Mouse (Mus musculus): ENCODE measurements around the gene Ints7. TPM values are rescaled to one million over a fixed set of nuclear protein-coding genes. Genes with fewer than 3 reads are reported as not detected.

The Ints7 gene
- polyA plus RNA-seq, 1 experiment: 17.5 TPM

GRCm38 (mm10) chr1:191618067-191618766, 42.8 kb downstream of the Ints7 start:
- H3K79me2 ChIP-seq (ENCODE audit: control insufficient read depth, insufficient read depth): no peaks in the 10 kb centered on the region
- H3K4me3 ChIP-seq: no peak overlapping the region
- no peaks in the 10 kb centered on the region for H3K27me3 ChIP-seq (ENCODE audit: control insufficient read depth, insufficient read depth, insufficient read length)
- no peak for TF ChIP-seq CEBPB (IDR thresholded peaks at IDR 0.05; ENCODE audit: insufficient read depth, poor library complexity, severe bottlenecking)
- TF ChIP-seq POLR2A (IDR thresholded peaks at IDR 0.05; ENCODE audit: insufficient read length, low read depth): no peak
- no peak for TF ChIP-seq POLR2AphosphoS2 (IDR thresholded peaks at IDR 0.05; ENCODE audit: insufficient read length, low read depth)
- TF ChIP-seq TCF12 (IDR thresholded peaks at IDR 0.05; ENCODE audit: insufficient read depth, poor library complexity, severe bottlenecking): no peak
- no peak for TF ChIP-seq USF1 (IDR thresholded peaks at IDR 0.05; ENCODE audit: low read depth)
- no peak for TF ChIP-seq MYOG (IDR thresholded peaks at IDR 0.05; ENCODE audit: control insufficient read depth in 1 of 3, insufficient read depth in 1 of 3, insufficient read length in 2 of 3, low read depth in 2 of 3)
- no peak for TF ChIP-seq REST (IDR thresholded peaks at IDR 0.05; ENCODE audit: insufficient read depth, insufficient read length)
- no peak for TF ChIP-seq TCF3 (IDR thresholded peaks at IDR 0.05; ENCODE audit: insufficient read length, low read depth)
- TF ChIP-seq MAX (IDR thresholded peaks at IDR 0.05; ENCODE audit: low read depth): no peak
- TF ChIP-seq MYOD1 (IDR thresholded peaks at IDR 0.05; ENCODE audit: control insufficient read depth in 1 of 3, insufficient read length in 2 of 3, low read depth in 2 of 3): no peak
- no peak overlapping the region for H3ac ChIP-seq (ENCODE audit: control insufficient read depth, insufficient read length)
- H3K36me3 ChIP-seq (ENCODE audit: control insufficient read depth, insufficient read depth): peaks cover 44% of the 10 kb centered on the region
- H3K4me2 ChIP-seq (ENCODE audit: low read depth): no peak overlapping the region

- TF ChIP-seq CEBPB (IDR thresholded peaks at IDR 0.05; ENCODE audit: insufficient read depth, poor library complexity, severe bottlenecking) (no peak), MYOG (IDR thresholded peaks at IDR 0.05; ENCODE audit: control insufficient read depth in 1 of 3, insufficient read depth in 1 of 3, insufficient read length in 2 of 3, low read depth in 2 of 3) (no peak), POLR2A (IDR thresholded peaks at IDR 0.05; ENCODE audit: insufficient read length, low read depth) (no peak), POLR2AphosphoS2 (IDR thresholded peaks at IDR 0.05; ENCODE audit: insufficient read length, low read depth) (no peak), TCF3 (IDR thresholded peaks at IDR 0.05; ENCODE audit: insufficient read length, low read depth) (no peak), USF1 (IDR thresholded peaks at IDR 0.05; ENCODE audit: low read depth) (no peak), MYOD1 (IDR thresholded peaks at IDR 0.05; ENCODE audit: control insufficient read depth in 1 of 3, insufficient read length in 2 of 3, low read depth in 2 of 3) (no peak), E2F4 (IDR thresholded peaks at IDR 0.05; ENCODE audit: insufficient read depth) (no peak), REST (IDR thresholded peaks at IDR 0.05; ENCODE audit: insufficient read depth, insufficient read length) (no peak)
- no peak overlapping the region for H3K4me3 ChIP-seq
- no peaks in the 10 kb centered on the region for H3K27me3 ChIP-seq (ENCODE audit: control insufficient read depth, insufficient read depth, insufficient read length)
- no peak overlapping the region for H3K4me2 ChIP-seq (ENCODE audit: low read depth)
- H3K79me2 ChIP-seq (ENCODE audit: control insufficient read depth, insufficient read depth): no peaks in the 10 kb centered on the region
- peaks cover 19% of the 10 kb centered on the region for H3K36me3 ChIP-seq (ENCODE audit: control insufficient read depth, insufficient read depth)
- H3ac ChIP-seq (ENCODE audit: control insufficient read depth, insufficient read length): no peak overlapping the region
Observed at GRCm38 (mm10) chr1:191621096-191621495, 45.7 kb downstream of the Ints7 start.

DNA sequence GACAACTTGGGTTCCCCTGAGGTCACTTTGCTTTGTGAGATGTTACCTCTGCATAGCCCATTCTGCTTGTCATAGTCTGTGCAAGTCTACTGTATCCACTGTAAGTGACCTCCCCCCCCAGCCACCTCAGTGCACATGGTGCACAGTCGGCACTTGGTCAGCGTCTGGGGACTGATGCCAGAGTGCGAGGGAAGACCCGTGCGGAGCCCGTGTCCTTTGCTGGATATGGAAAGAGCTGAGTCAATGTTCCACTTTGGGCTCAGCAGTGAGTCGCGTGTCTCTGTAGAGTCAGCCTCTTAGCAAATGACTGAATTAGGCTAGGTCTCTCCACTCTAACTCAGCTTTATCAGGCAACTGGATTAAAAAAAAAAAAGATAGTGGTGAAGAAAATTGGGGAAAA, 47.4 kb downstream of the Ints7 start:
- no peak for TF ChIP-seq POLR2AphosphoS2 (IDR thresholded peaks at IDR 0.05; ENCODE audit: insufficient read length, low read depth)
- TF ChIP-seq MYOG (IDR thresholded peaks at IDR 0.05; ENCODE audit: control insufficient read depth in 1 of 3, insufficient read depth in 1 of 3, insufficient read length in 2 of 3, low read depth in 2 of 3): peak in 1 of 3 experiments; percentile 30
- peak in 1 of 3 experiments; percentile 38 for TF ChIP-seq MYOD1 (IDR thresholded peaks at IDR 0.05; ENCODE audit: control insufficient read depth in 1 of 3, insufficient read length in 2 of 3, low read depth in 2 of 3)
- no peak for TF ChIP-seq SRF (IDR thresholded peaks at IDR 0.05; ENCODE audit: control insufficient read depth, insufficient read length, low read depth)
- TF ChIP-seq TCF3 (IDR thresholded peaks at IDR 0.05; ENCODE audit: insufficient read length, low read depth): no peak
- no peak for TF ChIP-seq USF1 (IDR thresholded peaks at IDR 0.05; ENCODE audit: low read depth)
- H3K4me3 ChIP-seq: no peak overlapping the region
- no peak overlapping the region for H3K4me2 ChIP-seq (ENCODE audit: low read depth)
- no peaks in the 10 kb centered on the region for H3K79me2 ChIP-seq (ENCODE audit: control insufficient read depth, insufficient read depth)
- no peak overlapping the region for H3ac ChIP-seq (ENCODE audit: control insufficient read depth, insufficient read length)
- H3K36me3 ChIP-seq (ENCODE audit: control insufficient read depth, insufficient read depth): peaks cover 12% of the 10 kb centered on the region
- H3K27me3 ChIP-seq (ENCODE audit: control insufficient read depth, insufficient read depth, insufficient read length): no peaks in the 10 kb centered on the region

DNA sequence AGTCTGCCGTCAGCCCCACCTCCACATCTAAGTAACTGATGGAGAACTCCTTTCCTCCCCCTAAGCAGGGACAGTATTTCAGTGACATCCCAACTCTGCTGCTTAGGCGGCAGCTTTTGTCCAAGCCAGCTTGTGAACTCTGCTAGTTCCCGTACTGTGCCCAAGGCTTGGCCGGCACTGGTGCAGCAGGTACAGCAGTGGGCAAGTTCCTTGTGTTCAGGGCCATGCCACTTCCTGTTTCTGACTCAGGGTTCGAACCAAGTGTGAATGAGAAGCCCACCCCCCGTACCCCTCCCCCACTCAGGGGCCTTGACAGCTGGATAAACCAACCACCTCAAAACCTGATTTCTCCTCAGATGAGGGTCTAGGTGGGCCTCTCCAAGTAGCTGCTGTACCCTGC, 49.1 kb downstream of the Ints7 start:
- Histone ChIP-seq H3K36me3 (ENCODE audit: control insufficient read depth, insufficient read depth) (peaks cover 12% of the 10 kb centered on the region), H3K79me2 (ENCODE audit: control insufficient read depth, insufficient read depth) (no peaks in the 10 kb centered on the region), H3K4me3 (no peak overlapping the region), H3ac (ENCODE audit: control insufficient read depth, insufficient read length) (no peak overlapping the region), H3K27me3 (ENCODE audit: control insufficient read depth, insufficient read depth, insufficient read length) (no peaks in the 10 kb centered on the region), H3K4me2 (ENCODE audit: low read depth) (no peak overlapping the region)
- TF ChIP-seq POLR2A (IDR thresholded peaks at IDR 0.05; ENCODE audit: insufficient read length, low read depth) (no peak), POLR2AphosphoS2 (IDR thresholded peaks at IDR 0.05; ENCODE audit: insufficient read length, low read depth) (peak; percentile 44)

DNA sequence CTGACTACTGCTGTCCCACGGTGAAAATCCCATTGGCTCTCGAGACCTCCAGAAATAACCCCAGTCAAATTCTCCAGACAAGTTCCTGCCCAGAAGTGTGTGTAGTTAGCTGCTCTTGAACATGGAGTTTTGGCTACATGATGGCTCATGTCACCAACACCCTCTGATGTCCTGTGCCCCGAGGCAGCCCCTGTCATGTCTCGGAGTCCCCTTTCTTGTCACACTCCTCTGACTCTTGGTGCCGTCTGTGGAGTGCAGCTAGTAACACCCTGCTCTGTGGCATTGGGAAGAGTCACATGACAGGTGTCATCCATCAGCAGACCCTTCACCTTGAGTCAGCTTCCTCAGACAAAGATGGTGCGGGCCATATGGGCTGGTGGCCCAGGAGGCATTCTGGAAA, 49.6 kb downstream of the Ints7 start:
- Histone ChIP-seq H3K27me3 (ENCODE audit: control insufficient read depth, insufficient read depth, insufficient read length) (no peaks in the 10 kb centered on the region), H3K4me3 (no peak overlapping the region), H3ac (ENCODE audit: control insufficient read depth, insufficient read length) (no peak overlapping the region), H3K4me2 (ENCODE audit: low read depth) (no peak overlapping the region), H3K79me2 (ENCODE audit: control insufficient read depth, insufficient read depth) (no peaks in the 10 kb centered on the region), H3K36me3 (ENCODE audit: control insufficient read depth, insufficient read depth) (peaks cover 12% of the 10 kb centered on the region)
- TF ChIP-seq POLR2A (IDR thresholded peaks at IDR 0.05; ENCODE audit: insufficient read length, low read depth) (no peak), SRF (IDR thresholded peaks at IDR 0.05; ENCODE audit: control insufficient read depth, insufficient read length, low read depth) (no peak), USF1 (IDR thresholded peaks at IDR 0.05; ENCODE audit: low read depth) (no peak), CEBPB (IDR thresholded peaks at IDR 0.05; ENCODE audit: insufficient read depth, poor library complexity, severe bottlenecking) (no peak), MYOG (IDR thresholded peaks at IDR 0.05; ENCODE audit: control insufficient read depth in 1 of 3, insufficient read depth in 1 of 3, insufficient read length in 2 of 3, low read depth in 2 of 3) (no peak), E2F4 (IDR thresholded peaks at IDR 0.05; ENCODE audit: insufficient read depth) (no peak), MYOD1 (IDR thresholded peaks at IDR 0.05; ENCODE audit: control insufficient read depth in 1 of 3, insufficient read length in 2 of 3, low read depth in 2 of 3) (no peak), TCF3 (IDR thresholded peaks at IDR 0.05; ENCODE audit: insufficient read length, low read depth) (no peak), POLR2AphosphoS2 (IDR thresholded peaks at IDR 0.05; ENCODE audit: insufficient read length, low read depth) (no peak), MAX (IDR thresholded peaks at IDR 0.05; ENCODE audit: low read depth) (no peak), REST (IDR thresholded peaks at IDR 0.05; ENCODE audit: insufficient read depth, insufficient read length) (no peak), TCF12 (IDR thresholded peaks at IDR 0.05; ENCODE audit: insufficient read depth, poor library complexity, severe bottlenecking) (no peak)

Data from myocyte (in vitro differentiated cells).